Mouse (Mus musculus) urinary bladder, postnatal 36 days (tissue): ENCODE data around the gene Plaur.

Source experiments
- DNase-seq, 2 experiments: peaks; one replicate each; pipeline ENCODE4 v3.0.0; 2022; ENCODE audit warnings: low spot score in 2 of 2, mixed read lengths in 1 of 2

Gene Plaur

GRCm38 (mm10) chr7:24462388-24463319 lies at the start of gene Plaur:
Plaur (plus strand) TSS chr7:24462484.
- peak; percentile 51 to 59 for DNase-seq

DNA sequence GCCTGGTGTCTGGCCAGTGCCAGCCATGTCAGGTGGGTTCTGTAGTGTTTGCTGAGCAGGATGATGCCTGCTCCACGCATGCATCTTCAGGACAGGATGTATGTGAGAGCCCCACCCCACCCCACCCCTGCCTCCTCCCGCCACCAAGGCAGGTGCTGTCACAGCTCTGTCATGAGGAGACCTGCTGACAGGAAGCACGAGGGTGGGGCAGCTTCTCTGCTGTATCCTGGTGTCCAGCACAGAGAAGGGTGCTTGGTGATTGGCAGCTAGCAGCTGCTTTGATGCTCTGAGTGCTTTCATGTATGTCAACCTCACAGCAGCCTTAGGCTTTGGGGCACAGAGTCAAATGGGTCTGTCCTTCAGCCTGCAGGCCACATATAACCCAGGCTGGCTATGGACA lies 48.7 kb upstream of the Plaur start:
- no peak for DNase-seq

DNA sequence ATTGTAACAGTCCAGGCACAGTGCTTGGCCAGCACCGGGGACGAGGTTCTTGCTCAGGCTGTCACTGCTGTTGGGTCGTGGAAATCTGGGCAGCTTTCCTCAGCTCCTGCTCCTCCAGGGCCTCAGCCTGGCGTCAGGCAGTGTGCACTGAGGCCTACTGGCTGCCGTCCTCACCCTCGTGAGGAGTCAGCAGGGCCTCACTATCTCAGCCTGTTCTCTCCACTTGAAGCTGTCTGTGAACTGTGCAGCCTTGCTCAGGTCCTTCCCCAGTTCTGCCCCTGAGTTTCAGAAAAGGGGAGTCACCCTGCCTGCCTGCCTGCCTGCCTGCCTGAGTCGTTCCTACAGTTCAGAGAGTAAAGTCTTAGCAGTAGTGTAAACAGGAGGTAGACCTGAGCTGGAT lies 47.0 kb upstream of the Plaur start:
- DNase-seq = no peak

DNA sequence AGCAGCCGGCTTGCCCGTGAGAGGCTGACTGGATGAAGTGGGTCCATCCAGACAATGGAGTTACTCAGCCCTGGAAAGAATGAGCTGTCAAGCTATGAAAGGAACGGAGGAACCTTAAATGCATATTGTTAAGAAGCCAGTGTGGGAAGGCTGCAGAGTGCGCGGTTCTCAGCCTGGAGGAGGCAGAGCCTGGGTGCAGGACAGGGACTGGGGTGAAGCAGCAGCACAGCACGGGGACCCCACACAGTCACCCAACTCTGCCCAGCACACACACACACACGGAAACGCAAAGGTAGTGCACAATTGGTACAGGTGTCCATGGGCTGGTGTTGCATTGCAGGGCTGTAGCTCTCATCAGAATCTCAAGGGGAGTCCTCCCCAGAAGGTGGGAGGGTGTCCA lies 42.7 kb upstream of the Plaur start:
- no peak for DNase-seq

DNA sequence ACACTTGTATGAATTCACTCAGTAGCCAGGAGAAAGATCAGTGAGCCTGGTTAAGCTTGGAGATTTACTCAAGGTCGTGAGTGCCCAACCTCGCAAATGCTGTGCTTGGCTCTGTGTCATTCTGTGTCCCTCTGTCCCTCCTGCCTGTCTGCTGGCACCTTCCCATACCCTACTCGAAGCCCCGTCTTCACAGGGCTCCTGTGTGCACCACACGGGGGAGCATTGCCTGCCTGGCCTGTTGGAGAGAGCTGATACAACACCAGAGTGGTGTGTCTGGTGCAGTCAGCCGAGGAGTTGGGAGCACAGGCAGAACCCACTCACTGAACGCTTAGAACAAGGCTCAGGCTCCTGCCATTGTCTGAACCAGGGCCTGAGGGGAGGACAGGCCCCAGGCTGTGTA lies 40.6 kb upstream of the Plaur start:
- no peak for DNase-seq

DNA sequence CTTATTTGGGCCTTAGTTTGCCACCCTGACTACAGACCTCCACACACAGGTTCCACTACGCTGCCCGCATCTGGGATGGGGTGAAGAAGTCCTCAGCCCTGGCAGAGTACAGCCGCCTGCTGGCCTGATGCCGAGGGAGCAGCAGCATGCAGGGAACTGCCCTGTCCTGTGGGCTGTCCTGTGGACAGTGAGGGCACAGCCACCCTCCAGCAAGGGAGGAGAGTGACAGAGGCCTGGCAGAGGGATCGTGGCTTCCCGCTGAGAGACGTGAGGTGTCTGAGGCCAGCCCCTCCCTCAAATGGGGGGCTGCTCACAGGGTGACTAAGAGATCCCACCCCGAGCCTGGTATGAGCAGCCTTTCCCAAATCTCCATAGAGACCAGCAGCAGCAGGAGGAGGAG lies 40.0 kb upstream of the Plaur start:
- DNase-seq = no peak

DNA sequence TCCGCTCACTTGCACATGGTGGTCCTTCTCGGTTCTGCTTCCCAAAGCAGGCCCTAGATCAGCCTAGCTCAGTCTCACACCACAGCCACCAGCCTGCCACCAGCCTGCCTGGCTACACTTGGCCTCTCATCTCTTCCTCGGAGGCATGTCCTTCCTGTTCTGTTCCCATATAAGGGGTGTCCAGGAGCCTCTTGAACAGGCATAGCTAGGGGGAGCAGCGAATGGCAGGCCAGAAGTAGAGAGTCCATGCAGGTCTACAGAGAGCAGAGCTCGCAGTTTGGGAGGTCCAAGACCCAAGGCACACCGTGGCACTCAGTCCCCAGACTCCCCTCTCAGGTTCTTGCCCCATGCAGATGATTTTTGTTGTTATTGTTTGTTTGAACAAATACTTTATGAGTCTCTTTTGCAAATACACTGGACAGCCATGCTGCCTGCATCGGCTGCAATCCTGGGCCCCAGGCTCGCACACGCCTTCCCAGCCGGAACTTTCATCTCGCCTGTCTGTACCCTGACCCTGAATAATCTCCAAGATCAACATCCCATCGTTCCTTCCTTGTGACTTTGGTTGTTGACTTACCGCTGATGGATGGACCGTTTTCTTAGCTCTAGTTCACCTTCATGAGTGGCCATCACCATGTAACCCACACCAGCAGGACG lies 39.0 kb upstream of the Plaur start:
- DNase-seq = no peak

GRCm38 (mm10) chr7:24423956-24424732 lies 38.1 kb upstream of the Plaur start:
- DNase-seq = peak in 1 of 2 experiments; percentile 27

- DNase-seq = no peak
Observed at GRCm38 (mm10) chr7:24425919-24426318, 36.4 kb upstream of the Plaur start.

DNA sequence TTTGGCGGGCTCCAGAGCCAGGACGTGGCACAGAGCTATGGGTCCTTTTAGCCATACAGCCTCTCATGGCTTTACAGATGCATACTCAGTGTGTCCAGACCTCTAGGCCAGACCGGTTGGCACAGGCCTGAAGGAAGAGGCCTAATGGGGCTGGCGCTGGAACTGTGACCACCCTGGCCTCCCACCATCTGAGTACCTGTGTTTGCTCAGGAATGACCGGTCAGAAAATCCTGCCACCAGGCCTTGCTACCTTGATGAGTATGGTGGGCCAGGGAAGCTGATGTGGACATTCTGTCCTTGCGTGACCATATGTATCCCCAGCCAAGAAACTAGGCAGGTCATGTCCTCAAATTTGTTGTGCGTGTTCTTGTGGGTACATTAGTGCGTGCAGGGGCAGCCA lies 35.1 kb upstream of the Plaur start:
- no peak for DNase-seq

- DNase-seq = no peak
Observed at GRCm38 (mm10) chr7:24428725-24429124, 33.6 kb upstream of the Plaur start.

DNA sequence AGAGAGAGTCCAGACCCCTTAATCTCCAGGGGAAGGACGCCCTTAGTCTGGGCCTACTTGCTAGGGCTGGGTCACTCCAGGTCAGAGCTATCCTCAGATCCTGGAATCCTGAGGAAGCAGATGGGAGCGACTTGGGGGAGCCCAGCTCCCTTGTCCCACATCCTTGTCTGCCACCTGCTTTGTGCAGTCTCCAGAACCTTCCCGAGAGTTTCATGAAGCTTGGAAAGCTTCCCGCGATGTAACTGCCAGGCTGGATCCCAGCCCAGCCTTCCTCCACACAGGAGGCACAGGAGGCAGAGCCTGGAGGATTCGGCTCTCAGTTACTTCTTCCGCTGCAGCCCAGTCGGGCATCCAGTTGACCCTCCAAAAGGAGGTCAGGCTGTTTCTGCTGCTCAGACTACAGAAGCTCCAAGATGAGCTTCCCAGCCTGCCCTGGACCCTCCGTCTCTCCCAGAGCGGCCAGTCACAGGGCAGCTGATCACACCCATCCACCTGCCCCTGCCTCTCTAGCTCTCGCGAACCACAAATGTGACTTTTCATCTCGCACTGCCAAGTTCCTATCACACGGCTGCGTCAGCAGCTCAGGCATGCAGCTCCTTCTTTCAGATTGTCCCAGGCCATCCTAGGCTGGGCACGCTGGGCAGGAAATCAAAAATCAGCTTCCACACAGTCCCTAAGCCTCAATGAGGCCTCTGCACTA lies 32.7 kb upstream of the Plaur start:
- DNase-seq = no peak

DNA sequence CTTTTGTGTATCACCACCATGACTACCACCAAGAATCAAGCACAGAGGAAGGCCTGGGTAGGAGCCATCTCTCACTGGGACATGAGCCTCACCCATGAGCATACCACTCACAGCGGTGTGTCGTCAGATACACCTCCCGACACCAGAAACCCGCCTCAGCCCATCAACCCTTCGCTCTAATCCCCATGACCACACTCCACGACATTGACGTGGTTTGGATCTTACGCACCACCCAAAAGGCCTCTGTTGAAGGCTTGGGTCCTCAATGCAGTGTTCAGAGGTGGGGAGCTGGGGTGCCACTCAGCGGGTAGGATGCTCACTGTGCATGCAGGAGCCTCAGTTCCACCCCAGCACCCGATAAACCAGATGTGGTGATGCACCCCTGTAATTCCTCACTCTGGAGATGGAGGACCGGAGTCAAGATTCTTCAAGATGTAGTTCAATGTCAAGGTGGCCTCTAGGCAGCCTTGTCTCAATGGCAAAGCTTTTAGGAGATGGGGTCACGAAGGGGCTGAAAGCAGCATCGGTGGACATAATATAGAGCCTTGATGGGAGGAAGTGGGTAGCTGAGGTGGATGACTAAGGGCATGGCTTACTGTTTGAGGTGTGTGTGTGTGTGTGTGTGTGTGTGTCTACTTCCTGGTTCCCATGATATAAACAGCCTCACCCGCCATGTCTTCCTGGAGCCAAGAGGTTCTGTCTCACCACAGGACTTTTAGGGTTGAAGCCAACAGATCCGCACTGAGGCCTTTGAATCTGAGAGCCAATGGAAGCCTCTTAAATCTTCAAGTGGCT lies 31.5 kb upstream of the Plaur start:
- no peak for DNase-seq

GRCm38 (mm10) chr7:24431713-24432112 lies 30.6 kb upstream of the Plaur start:
- no peak for DNase-seq

DNA sequence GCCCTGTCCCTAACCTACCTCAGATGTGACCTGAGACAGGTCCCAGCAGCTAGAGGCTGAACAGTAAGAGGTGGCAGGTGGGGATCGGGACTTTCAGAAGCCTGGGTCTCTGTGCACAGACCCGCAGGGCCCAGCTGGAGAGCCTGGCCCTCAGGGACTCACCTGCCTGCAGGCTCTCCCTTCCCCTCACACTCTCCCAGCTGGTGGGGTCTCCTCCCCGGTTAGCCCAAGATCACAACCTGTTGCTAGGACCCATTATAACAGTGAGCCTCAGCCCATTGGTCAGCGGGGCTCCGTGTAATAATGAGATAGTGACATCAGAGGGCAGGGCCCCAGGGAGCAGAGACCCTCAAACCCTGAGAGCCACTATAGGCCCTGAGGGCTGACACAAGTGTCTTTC lies 27.0 kb upstream of the Plaur start:
- DNase-seq = no peak

DNA sequence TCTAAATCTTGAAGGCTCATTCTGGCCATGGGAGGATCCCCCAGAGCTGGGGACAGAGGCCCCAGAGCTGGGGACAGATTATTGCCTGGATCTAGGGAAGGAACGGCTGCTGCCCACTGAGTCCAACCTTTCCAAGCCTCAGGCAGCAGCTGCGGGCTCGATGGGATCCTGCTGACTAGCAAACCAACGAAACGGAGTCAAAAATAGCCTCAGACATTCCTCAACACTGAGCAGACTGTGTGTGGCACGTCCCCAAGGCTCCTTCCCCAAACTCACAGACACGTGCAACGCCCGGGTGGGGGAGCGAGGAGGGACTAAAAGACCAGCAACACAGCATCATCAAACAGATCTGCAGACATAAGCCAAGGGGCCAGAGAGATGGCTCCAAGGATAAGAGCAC lies 24.3 kb upstream of the Plaur start:
- DNase-seq = no peak

DNA sequence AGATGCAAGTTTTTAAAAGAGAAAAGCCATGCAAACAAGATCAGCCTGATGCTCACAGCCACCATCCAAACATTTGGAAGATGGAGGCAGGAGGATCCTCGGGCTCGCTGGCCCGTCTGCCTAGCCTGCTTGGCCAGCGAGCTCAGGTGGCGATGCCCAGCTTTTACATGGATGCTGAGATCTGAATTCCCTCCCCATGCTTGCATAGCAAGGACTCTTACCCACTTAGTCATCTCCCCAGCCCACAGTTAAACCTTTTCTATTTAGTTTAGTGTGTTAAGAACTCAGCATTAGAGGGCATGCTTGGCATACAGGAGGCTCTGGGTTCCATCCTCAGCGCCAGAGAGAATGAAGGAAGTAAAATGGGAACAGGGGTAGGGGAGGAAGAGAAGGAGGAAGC lies 23.1 kb upstream of the Plaur start:
- DNase-seq = no peak

- DNase-seq = no peak
Observed at GRCm38 (mm10) chr7:24439891-24440290, 22.4 kb upstream of the Plaur start.

GRCm38 (mm10) chr7:24441785-24442184 lies 20.5 kb upstream of the Plaur start:
- DNase-seq = peak; percentile 65 to 76

- DNase-seq = no peak
Observed at GRCm38 (mm10) chr7:24442313-24442712, 20.0 kb upstream of the Plaur start.
